ENCODE assay signal across 8 mouse cellular contexts in genomic region chr1:52302557-52302956, GRCm38 (mm10).
DNase-seq lines count a peak whose midpoint lies in the region; ATAC-seq and TF ChIP-seq lines count a peak whose summit lies in the region.

No protein-coding gene starts in this region.

- 5% methylated on average over 6 of the region's 6 CpGs for WGBS in embryonic facial prominence, embryonic 14.5 days

- no peak overlapping the region for H3K27ac ChIP-seq in ES-E14 (ENCODE audit: insufficient read depth, low read depth, low read length, poor library complexity, severe bottlenecking)
- H3K27ac ChIP-seq in embryonic facial prominence, embryonic 14.5 days (replicated peaks; ENCODE audit: low read depth, low read length) = no peak overlapping the region

- H3K4me3 ChIP-seq in ES-E14 (ENCODE audit: insufficient read depth in 1 of 2, low read depth in 1 of 2, low read length in 2 of 2, poor library complexity in 1 of 2, severe bottlenecking in 1 of 2) = no peak overlapping the region
- no peak overlapping the region for H3K4me3 ChIP-seq in embryonic facial prominence, embryonic 14.5 days (ENCODE audit: low read depth, low read length)

- no peaks in the 10 kb centered on the region for H3K9me3 ChIP-seq in ES-E14 (ENCODE audit: control insufficient read depth, insufficient read depth, low read depth, low read length)
- H3K9me3 ChIP-seq in embryonic facial prominence, embryonic 14.5 days (ENCODE audit: control insufficient read depth, low read length) = no peaks in the 10 kb centered on the region

- in situ Hi-C loops in ES-E14 (cut with MboI; ENCODE audit: low sequenced_read_pairs in 2 of 2, unreplicated experiment in 2 of 2) = no loop called here

- no peaks in the 10 kb centered on the region for H3K4me1 ChIP-seq in ES-E14 (ENCODE audit: control insufficient read depth in 2 of 2, insufficient read depth in 2 of 2, low read length in 2 of 2, poor library complexity in 1 of 2)
- H3K4me1 ChIP-seq in embryonic facial prominence, embryonic 14.5 days (ENCODE audit: control insufficient read depth, insufficient read depth, low read length) = no peaks in the 10 kb centered on the region

- DNase-seq in ES-E14 (ENCODE audit: low read depth, low spot score) = peak; percentile 54
- peak; percentile 80 for DNase-seq in adrenal gland, postnatal 14 days
- peak; percentile 85 for DNase-seq in embryonic facial prominence, embryonic 14.5 days (ENCODE audit: low spot score)
- peak; percentile 74 to 82 for DNase-seq in heart, postnatal 14 days
- DNase-seq in layer of hippocampus, adult 9-10 months (ENCODE audit: low spot score) = peak; percentile 91
- peak; percentile 80 for DNase-seq in lung, postnatal 14 days
- DNase-seq in right cerebral cortex, postnatal 36 days (ENCODE audit: low spot score in 2 of 2) = peak; percentile 56 to 65
- peak; percentile 21 for DNase-seq in yolk sac, embryonic 10.5 days (ENCODE audit: low spot score)

- no peak overlapping the region for H3K9ac ChIP-seq in ES-E14 (ENCODE audit: insufficient read depth, low read depth, low read length, poor library complexity, severe bottlenecking)
- no peak overlapping the region for H3K9ac ChIP-seq in embryonic facial prominence, embryonic 14.5 days (ENCODE audit: low read depth, low read length)

- ATAC-seq in embryonic facial prominence, embryonic 14.5 days (ENCODE audit: low read depth) = 0 out of 2 replicates have a peak, but pooled peaks have one; percentile 37

- H3K27me3 ChIP-seq in embryonic facial prominence, embryonic 14.5 days (replicated peaks; ENCODE audit: control insufficient read depth, insufficient read depth, low read length) = no peaks in the 10 kb centered on the region

- intact Hi-C loops in heart, postnatal 14 days (cut with DNase I) = loop anchor here (2.0 kb wide), 2 partner anchors 156 to 328 kb away; partner anchors contain the start of gene Nemp2

- no peaks in the 10 kb centered on the region for H3K36me3 ChIP-seq in ES-E14 (ENCODE audit: control insufficient read depth, insufficient read depth, low read length, poor library complexity, severe bottlenecking)
- H3K36me3 ChIP-seq in embryonic facial prominence, embryonic 14.5 days (ENCODE audit: control insufficient read depth, insufficient read depth, low read length) = no peaks in the 10 kb centered on the region

- H3K4me2 ChIP-seq in embryonic facial prominence, embryonic 14.5 days (ENCODE audit: low read depth, low read length) = no peak overlapping the region

TF ChIP-seq in ES-E14, 5 proteins besides CTCF, POLR2A, EP300 and RAD21:
- TF ChIP-seq ZNF384 (IDR thresholded peaks at IDR 0.05; ENCODE audit: low read depth, low read length) = no peak
- TF ChIP-seq MAFK (IDR thresholded peaks at IDR 0.05; ENCODE audit: insufficient read depth, low read depth, low read length) = no peak
- TF ChIP-seq ZC3H11A (IDR thresholded peaks at IDR 0.05; ENCODE audit: borderline replicate concordance, low read depth, low read length) = no peak
- TF ChIP-seq CHD2 (IDR thresholded peaks at IDR 0.05; ENCODE audit: low read depth, low read length) = no peak
- no peak for TF ChIP-seq HCFC1 (IDR thresholded peaks at IDR 0.05; ENCODE audit: borderline replicate concordance, insufficient read depth, low read length)
TF ChIP-seq in ES-E14: peak in this region for 0.

Comparison
In these comparisons a context has a peak if more than half of its experiments do, and no peak if none do; other contexts are left out.
1. DNase-seq: peak in every context shown above with its lines; median percentile 91 in layer of hippocampus, adult 9-10 months; 85 in embryonic facial prominence, embryonic 14.5 days; 80 in adrenal gland, postnatal 14 days; 80 in lung, postnatal 14 days; 78 in heart, postnatal 14 days; 60 in right cerebral cortex, postnatal 36 days; 54 in ES-E14; 21 in yolk sac, embryonic 10.5 days.